Mouse (Mus musculus) forebrain, embryonic 10.5 days (tissue): ENCODE measurements around the gene Acot6. TPM values are rescaled to one million over a fixed set of nuclear protein-coding genes. Genes with fewer than 3 reads are reported as not detected.

ENCODE experiments used
- DNase-seq: peaks from one replicate; pipeline ENCODE4 v3.0.0-alpha.2; 2017; ENCODE audit warnings: low spot score; ENCODE audit errors: extremely low spot score
- H3K27ac ChIP-seq: fragments of 300-500 bp; sonication (generic); 2 replicates; pipeline ENCODE4 v1.5.1; 2016; ENCODE audit warnings: mild to moderate bottlenecking
- H3K27me3 ChIP-seq: fragments of 300-500 bp; sonication (generic); 2 replicates; pipeline ENCODE4 v1.6.1; 2016; ENCODE audit warnings: mild to moderate bottlenecking; ENCODE audit not compliant: poor library complexity, severe bottlenecking
- H3K36me3 ChIP-seq: fragments of 300-500 bp; sonication (generic); replicated peaks from 2 replicates; pipeline ENCODE4 v1.6.1; 2016; ENCODE audit warnings: mild to moderate bottlenecking, moderate library complexity
- H3K4me1 ChIP-seq: fragments of 300-500 bp; sonication (generic); 2 replicates; pipeline ENCODE4 v1.6.1; 2016
- H3K4me3 ChIP-seq: fragments of 300-500 bp; sonication (generic); 2 replicates; pipeline ENCODE4 v1.5.1; 2016; ENCODE audit warnings: mild to moderate bottlenecking, moderate library complexity
- H3K9me3 ChIP-seq: fragments of 300-500 bp; sonication (generic); 2 replicates; pipeline ENCODE4 v1.6.1; 2016; ENCODE audit warnings: mild to moderate bottlenecking, moderate library complexity
- WGBS: fragments of 180-500 bp; shearing (Covaris S2); methylation state at CpG from one replicate; pipeline ENCODE4 v1.1.7; 2016; 5-methylcytosine and 5-hydroxymethylcytosine counted together
- polyA plus RNA-seq: library from polyadenylated mRNA; unstranded; fragments of >200 nt; fragmentation: Nextera tagmentation; extraction: Ambion mirVana; gene quantifications from 2 replicates; pipeline ENCODE4 v1.2.1, GENCODE M21; 2016

Gene Acot6
- polyA plus RNA-seq, 1 experiment from 2014 or later = 0.69 TPM

DNA sequence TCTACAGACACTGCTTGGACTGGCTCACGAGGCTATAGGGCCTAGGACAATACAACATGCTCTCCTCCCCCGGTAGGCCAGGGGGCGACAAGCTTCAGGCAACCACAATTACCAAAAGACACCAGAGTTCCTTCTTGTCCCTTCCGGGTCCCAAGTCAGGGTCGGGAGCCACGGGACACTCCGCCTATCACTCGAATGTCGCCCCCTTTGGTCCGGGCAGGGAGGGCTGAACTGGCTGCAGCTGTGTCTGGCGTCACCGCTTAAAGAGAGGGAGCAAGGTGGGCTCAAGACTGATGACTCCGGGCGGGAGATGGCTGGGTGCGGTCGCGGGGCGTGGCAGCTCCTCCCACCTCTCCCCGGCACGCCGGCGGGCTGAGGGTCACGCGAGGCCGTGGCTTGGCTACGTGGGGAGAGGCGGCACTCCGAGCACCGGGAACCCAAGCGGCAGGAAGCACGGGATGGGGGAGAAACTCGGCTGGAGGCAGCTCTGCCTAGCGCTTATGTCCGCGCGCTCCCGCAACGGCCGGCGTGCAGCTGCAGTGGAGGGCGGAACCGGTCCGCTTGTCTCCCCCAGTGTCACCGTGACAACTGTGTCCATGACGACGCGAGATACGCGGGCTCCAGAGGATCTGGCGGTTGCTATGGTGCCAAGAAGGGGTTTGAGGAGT lies 47.6 kb downstream of the Acot6 start, which contains the start of gene Pnma1:
Gene Pnma1, minus strand, starts transcription at position 536 of the 668 bp plus-strand sequence.
- no peaks in the 10 kb centered on the region; the same call in 1 of the 2 replicates for H3K27me3 ChIP-seq
- H3K4me1 ChIP-seq = peaks cover 46% of the 10 kb centered on the region
- H3K27ac ChIP-seq = peak within 1 kb of the TSS; percentile 86
- peak; percentile 90 for DNase-seq
- H3K9me3 ChIP-seq = no peaks in the 10 kb centered on the region
- 1% methylated on average over 50 of the region's 50 CpGs for WGBS
- H3K4me3 ChIP-seq = peak within 1 kb of the TSS; percentile 73
- peaks cover 41% of the 10 kb centered on the region for H3K36me3 ChIP-seq

DNA sequence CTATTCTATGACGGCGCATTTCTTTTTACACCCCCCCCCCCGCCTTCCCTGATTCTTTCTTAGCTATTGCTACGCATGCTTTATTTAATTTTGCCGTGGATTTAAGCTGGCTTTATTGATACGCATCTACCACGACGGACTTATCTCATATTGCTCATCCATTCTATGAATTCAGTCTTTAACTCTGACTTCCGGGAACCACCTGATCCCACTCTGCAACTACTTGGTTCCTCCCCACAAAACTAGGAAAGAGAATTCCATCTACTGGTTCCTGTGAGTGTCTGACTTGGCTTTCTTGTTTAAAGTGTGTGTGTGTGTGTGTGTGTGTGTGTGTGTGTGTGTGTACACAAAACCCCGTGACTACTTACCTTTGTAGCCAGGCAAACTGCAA lies 48.2 kb downstream of the Acot6 start:
- Histone ChIP-seq H3K27me3 (no peaks in the 10 kb centered on the region; the same call in 1 of the 2 replicates), H3K36me3 (peaks cover 45% of the 10 kb centered on the region), H3K4me1 (peaks cover 46% of the 10 kb centered on the region), H3K27ac (peak overlapping the region; percentile 86), H3K9me3 (no peaks in the 10 kb centered on the region), H3K4me3 (peak overlapping the region; percentile 73)
- 14% methylated on average over 10 of the region's 10 CpGs for WGBS
- no peak for DNase-seq

- no peaks in the 10 kb centered on the region for H3K9me3 ChIP-seq
- no peak overlapping the region for H3K4me3 ChIP-seq
- WGBS = 79% methylated on average over 15 of the region's 15 CpGs
- H3K27ac ChIP-seq = peak overlapping the region; percentile 9; the same call in 1 of the 2 replicates
- peaks cover 46% of the 10 kb centered on the region for H3K4me1 ChIP-seq
- no peak for DNase-seq
- H3K27me3 ChIP-seq = no peaks in the 10 kb centered on the region; the same call in 1 of the 2 replicates
- H3K36me3 ChIP-seq = peaks cover 55% of the 10 kb centered on the region
These were observed 49.5 kb downstream of the Acot6 start for GRCm38 (mm10) chr12:84149971-84150370.

GRCm38 (mm10) chr12:84150976-84151375 lies 50.5 kb downstream of the Acot6 start:
- Histone ChIP-seq H3K36me3 (peaks cover 65% of the 10 kb centered on the region), H3K4me1 (peaks cover 46% of the 10 kb centered on the region), H3K9me3 (no peaks in the 10 kb centered on the region), H3K27me3 (no peaks in the 10 kb centered on the region; the same call in 1 of the 2 replicates), H3K27ac (peak overlapping the region; percentile 51; the same call in 1 of the 2 replicates), H3K4me3 (no peak overlapping the region)
- DNase-seq = no peak
- WGBS = 86% methylated on average over 6 of the region's 6 CpGs

- Histone ChIP-seq H3K27me3 (no peaks in the 10 kb centered on the region; the same call in 1 of the 2 replicates), H3K9me3 (no peaks in the 10 kb centered on the region), H3K4me1 (peaks cover 43% of the 10 kb centered on the region), H3K4me3 (no peak overlapping the region; the same call in 1 of the 2 replicates), H3K36me3 (peaks cover 72% of the 10 kb centered on the region), H3K27ac (peak overlapping the region; percentile 51; the same call in 1 of the 2 replicates)
- no peak for DNase-seq
- 90% methylated on average over 10 of the region's 10 CpGs for WGBS
These were observed 51.5 kb downstream of the Acot6 start for GRCm38 (mm10) chr12:84151911-84152310.

DNA sequence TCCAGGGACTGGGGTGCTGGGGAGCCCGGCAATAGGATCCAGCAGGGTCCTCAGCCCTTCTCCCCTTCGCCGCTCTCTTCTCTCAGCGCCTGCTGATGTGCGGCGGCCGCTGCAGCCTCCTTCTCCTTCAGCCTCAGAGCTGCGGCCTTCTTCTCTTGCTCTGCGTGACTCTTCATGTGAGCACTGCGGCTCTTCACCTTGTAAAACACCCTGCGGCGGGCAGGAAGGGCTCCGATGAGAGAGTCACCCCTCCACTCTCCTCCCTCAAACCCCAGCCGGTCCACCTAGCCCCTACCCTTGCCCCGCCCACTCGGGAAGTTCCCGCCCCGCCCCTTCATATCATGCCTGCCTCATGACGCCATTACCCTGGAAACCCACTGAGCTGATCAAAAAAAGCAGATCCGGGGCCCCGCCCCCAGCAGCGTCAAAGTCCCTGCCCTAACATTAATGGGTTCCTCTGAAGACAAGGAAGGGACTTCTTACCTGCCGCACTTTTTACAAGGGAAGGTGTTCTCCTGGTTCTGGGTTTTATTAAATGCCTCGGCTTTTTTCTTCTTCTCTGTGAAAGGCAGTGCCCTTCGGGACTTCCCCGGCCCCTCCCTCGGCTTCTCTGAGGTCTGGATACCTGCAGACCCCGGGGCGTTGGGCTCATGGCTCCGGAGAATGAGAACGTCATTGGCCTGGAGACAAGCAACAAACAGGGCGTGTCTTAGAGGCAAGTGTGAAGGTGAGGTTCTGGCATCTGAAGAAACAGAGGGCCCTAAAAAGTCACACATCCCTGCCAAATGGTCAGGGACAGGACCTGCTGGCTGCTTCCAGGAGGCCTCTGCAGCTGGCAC lies 52.1 kb downstream of the Acot6 start:
- H3K4me1 ChIP-seq = peaks cover 37% of the 10 kb centered on the region
- no peak overlapping the region for H3K4me3 ChIP-seq
- H3K36me3 ChIP-seq = peaks cover 78% of the 10 kb centered on the region
- no peak for DNase-seq
- 79% methylated on average over 32 of the region's 32 CpGs for WGBS
- no peak overlapping the region for H3K27ac ChIP-seq
- no peaks in the 10 kb centered on the region for H3K27me3 ChIP-seq
- H3K9me3 ChIP-seq = no peaks in the 10 kb centered on the region

GRCm38 (mm10) chr12:84153414-84153813 lies 53.0 kb downstream of the Acot6 start:
- Histone ChIP-seq H3K9me3 (no peaks in the 10 kb centered on the region), H3K4me3 (no peak overlapping the region), H3K4me1 (peaks cover 29% of the 10 kb centered on the region), H3K27ac (no peak overlapping the region), H3K36me3 (peaks cover 86% of the 10 kb centered on the region), H3K27me3 (no peaks in the 10 kb centered on the region)
- DNase-seq = no peak
- 87% methylated on average over 6 of the region's 6 CpGs for WGBS

DNA sequence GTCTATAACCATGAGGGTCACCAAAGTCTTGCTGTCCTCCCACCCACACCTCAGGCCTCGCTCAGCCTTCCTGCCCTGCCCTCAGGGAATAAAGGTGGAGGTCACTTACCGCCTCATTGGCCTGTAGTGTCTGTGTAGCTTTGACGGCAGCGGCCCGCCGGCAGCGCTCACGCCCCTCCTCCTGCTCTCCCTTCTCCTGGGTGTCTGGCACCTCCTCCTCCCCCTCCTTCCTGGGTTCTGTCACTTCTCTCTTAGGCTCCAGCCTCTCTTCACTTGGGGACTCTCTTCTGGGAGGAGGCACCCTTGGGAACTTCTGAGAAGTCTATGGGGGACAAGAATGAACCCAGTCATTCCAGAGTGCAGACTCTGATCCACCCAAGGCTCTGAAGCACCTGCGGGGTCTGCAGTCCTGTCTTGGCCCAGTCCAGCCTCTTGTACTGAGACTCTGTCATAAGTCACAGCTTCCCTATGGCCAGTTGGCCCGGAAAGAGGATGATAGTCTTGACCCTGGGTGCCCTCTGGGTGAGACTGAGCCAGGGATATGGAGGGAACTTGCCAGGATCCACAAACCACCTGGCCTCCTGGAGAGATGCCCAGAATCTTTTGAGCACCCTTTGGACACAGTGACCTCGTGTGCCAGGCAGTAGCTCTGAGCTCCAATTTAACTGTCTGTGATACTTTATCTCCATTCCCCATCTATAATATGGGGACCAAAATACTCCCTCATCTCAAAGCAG lies 54.5 kb downstream of the Acot6 start:
- no peak overlapping the region for H3K27ac ChIP-seq

GRCm38 (mm10) chr12:84155523-84155871 lies 55.0 kb downstream of the Acot6 start:
- Histone ChIP-seq H3K4me3 (no peak overlapping the region), H3K36me3 (peaks cover 99% of the 10 kb centered on the region)
- WGBS = 86% methylated on average over 2 of the region's 2 CpGs

More for the DNA sequence above, 54.5 kb downstream of the Acot6 start:
- H3K27me3 ChIP-seq = no peaks in the 10 kb centered on the region
- H3K4me1 ChIP-seq = peaks cover 16% of the 10 kb centered on the region
- 83% methylated on average over 11 of the region's 11 CpGs for WGBS
- no peak for DNase-seq
- no peak overlapping the region for H3K4me3 ChIP-seq
- peaks cover 99% of the 10 kb centered on the region for H3K36me3 ChIP-seq
- H3K9me3 ChIP-seq = no peaks in the 10 kb centered on the region

GRCm38 (mm10) chr12:84156210-84156609 lies 55.8 kb downstream of the Acot6 start:
- Histone ChIP-seq H3K27me3 (no peaks in the 10 kb centered on the region), H3K4me1 (peaks cover 12% of the 10 kb centered on the region), H3K27ac (no peak overlapping the region), H3K36me3 (peaks cover 99% of the 10 kb centered on the region), H3K4me3 (no peak overlapping the region), H3K9me3 (no peaks in the 10 kb centered on the region)
- WGBS = 94% methylated on average over 18 of the region's 18 CpGs
- DNase-seq = no peak

More at GRCm38 (mm10) chr12:84155523-84155871, 55.0 kb downstream of the Acot6 start:
- DNase-seq = no peak
- no peaks in the 10 kb centered on the region for H3K27me3 ChIP-seq
- no peaks in the 10 kb centered on the region for H3K9me3 ChIP-seq
- no peak overlapping the region for H3K27ac ChIP-seq
- peaks cover 12% of the 10 kb centered on the region for H3K4me1 ChIP-seq

GRCm38 (mm10) chr12:84158156-84158555 lies 57.7 kb downstream of the Acot6 start:
- peaks cover 98% of the 10 kb centered on the region for H3K36me3 ChIP-seq

DNA sequence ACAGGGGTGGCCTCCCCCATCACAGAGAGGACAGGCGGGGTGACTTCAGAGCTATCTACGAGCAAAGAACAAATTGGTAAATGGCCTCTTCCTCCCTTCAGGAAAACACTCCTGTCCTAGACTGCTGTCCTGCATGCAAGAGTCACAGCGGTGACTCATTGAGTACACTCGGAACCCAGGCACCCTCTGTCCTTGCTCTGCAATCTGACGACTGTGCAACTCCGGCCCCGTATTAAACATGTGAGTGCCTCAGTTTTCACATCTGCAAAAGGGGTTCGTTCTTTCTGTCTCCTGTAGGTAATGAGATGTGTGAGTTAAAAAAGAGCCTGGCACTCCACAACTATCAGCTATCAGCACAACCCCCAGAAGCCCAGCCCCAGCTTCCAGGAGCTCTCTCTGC lies 60.0 kb downstream of the Acot6 start:
- Histone ChIP-seq H3K4me1 (peaks cover 16% of the 10 kb centered on the region), H3K9me3 (no peaks in the 10 kb centered on the region), H3K4me3 (no peak overlapping the region), H3K27me3 (no peaks in the 10 kb centered on the region), H3K27ac (no peak overlapping the region), H3K36me3 (peaks cover 93% of the 10 kb centered on the region)
- 96% methylated on average over 8 of the region's 8 CpGs for WGBS
- DNase-seq = no peak

More at GRCm38 (mm10) chr12:84158156-84158555, 57.7 kb downstream of the Acot6 start:
- Histone ChIP-seq H3K9me3 (no peaks in the 10 kb centered on the region), H3K4me1 (peaks cover 9% of the 10 kb centered on the region; the same call in 1 of the 2 replicates), H3K4me3 (no peak overlapping the region), H3K27ac (no peak overlapping the region), H3K27me3 (no peaks in the 10 kb centered on the region)
- WGBS = 93% methylated on average over 14 of the region's 14 CpGs
- no peak for DNase-seq
